Mouse (Mus musculus): Measurements from ENCODE around the gene Map4k5.

The Map4k5 gene

DNA sequence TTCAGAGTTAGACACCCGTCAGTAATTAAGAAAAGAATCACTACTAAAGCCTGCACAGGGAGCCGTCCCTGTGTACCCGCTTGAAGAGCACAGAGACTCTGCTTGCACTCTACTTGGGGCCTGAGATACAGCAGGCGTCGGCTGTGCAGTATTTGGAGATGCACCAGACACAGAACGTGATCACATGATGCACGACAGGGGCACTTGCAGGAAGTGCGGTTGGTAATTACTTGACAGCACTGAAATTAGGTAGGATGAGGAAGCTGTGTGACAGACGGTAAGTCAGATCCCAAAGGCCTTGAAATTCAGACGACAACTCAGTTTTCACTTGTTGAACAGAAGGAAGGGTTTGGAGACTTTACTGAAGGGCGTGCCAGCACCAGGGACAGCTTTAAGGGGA is 54.6 kb downstream of the Map4k5 start:
- no peak for DNase-seq

- DNase-seq: no peak
Observed at GRCm38 (mm10) chr12:69833982-69834604, 58.9 kb downstream of the Map4k5 start.

DNA sequence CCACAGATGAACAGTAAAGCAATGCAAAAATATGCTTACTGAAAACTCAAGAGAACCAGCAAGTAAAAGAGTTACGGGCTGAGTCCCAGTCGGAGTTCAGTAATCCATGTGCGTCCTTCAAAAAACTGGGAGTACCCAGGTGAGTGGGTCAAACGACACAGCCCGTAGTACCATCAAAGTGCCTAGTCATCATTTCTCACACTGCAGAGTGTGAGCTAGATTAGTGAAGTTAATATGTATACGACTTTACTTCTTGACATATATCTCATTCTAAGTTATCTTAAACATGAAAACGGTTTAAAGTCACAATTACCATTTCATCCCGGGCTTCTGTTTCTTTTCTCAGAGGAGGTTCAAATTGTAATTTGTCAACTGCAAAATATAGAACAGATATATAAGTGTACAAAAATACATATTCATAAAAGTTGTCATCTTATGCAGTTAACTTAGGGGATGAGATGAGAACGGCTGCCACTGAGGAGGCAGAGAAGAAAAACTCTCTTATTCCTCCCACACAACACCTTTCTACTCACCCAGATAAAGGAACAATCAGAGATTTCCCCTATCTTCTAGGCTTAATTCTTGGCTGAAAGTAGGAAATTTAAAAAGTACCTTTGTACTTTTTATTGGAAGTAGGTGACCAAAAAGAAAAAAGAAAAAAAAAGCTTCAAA is 61.6 kb downstream of the Map4k5 start:
- no peak for DNase-seq

- DNase-seq: no peak
Observed at GRCm38 (mm10) chr12:69828214-69828613, 64.8 kb downstream of the Map4k5 start.

GRCm38 (mm10) chr12:69824881-69825597 is 68.0 kb downstream of the Map4k5 start:
- no peak for DNase-seq

GRCm38 (mm10) chr12:69814272-69814671 is 78.7 kb downstream of the Map4k5 start:
- peak in 1 of 2 experiments; percentile 19 for DNase-seq

GRCm38 (mm10) chr12:69813596-69813995 is 79.4 kb downstream of the Map4k5 start:
- DNase-seq: no peak

- no peak for DNase-seq
Observed at GRCm38 (mm10) chr12:69812986-69813385, 80.0 kb downstream of the Map4k5 start.

- no peak for DNase-seq
Observed at GRCm38 (mm10) chr12:69811976-69812375, 81.0 kb downstream of the Map4k5 start.

DNA sequence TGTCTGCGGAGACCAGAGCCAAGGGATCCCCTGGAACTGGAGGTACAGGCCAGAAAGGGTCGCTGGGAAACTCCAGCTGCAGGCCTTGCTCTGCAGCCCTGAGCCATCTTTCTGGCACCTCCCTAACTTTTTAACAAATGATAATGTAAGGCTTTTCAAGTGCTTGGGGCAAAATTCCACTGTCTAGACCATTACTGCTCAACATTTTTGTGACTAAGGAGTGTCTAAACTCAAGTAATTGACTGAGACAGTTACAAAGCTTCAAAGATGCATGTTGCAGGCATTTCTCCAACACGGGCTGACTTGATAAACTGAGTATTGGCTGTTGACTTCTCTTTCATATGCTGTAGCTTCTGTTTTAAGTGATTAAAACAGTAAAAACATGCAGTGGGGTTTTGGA is 83.6 kb downstream of the Map4k5 start:
- DNase-seq: no peak

DNA sequence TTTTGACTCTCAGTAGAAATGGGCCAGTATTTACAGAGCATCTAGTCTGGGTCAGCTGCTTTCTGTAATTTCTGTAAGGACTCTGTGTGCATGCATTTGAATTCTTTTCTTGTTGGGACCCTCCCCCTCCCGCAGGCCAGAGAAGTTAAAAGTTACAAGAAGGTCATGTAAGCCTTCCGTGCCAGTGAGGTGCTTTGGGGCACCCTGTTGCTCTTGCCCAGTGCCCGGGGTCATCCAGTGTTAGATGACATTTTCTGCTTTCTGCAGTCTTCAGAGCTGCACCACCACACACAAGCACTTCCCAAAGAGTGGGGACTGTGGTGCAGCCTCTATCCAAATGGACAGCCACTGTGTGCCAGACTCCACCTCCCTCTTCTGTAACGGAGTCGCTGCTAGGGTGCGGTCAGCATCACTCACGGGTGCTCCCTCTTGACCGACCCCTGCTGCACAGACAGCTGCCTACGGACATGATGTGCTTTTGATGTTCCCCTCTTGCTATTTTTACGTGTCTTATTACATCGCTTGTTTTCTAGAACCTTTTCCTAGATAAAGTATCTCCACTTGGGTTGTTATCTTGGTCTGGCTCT is 85.5 kb downstream of the Map4k5 start:
- no peak for DNase-seq

GRCm38 (mm10) chr12:69805148-69805547 is 87.9 kb downstream of the Map4k5 start:
- DNase-seq: no peak

DNA sequence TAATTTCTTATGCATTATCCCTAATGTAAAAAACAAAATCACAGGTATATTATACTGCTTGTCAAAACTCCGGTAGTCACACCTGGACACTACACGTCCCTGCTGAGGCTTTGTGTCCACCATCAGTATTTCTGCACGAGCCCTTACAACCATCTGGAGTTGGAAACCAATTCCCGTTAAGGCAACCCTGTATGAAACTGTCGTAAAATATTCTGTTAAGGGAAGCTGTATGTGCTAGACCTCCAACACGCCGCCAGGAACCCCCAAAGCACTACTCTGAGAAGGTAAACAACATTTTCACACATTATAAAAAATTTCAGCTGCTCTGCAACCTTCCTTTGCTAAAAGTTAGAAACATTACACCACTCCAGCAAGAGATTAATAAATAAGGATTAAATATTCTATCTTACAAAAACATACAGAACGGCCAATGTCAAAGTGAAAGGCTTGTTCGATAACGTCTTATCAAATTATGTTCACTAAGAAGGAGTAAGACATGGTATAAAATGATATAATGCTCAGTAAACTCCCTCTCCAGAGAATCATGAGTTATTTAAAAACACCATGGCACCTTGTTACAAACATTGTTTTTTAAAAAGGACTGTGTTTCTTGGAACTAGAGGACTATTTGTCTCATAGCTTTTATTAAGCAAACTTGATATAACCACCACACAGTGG is 88.5 kb downstream of the Map4k5 start:
- no peak for DNase-seq

DNA sequence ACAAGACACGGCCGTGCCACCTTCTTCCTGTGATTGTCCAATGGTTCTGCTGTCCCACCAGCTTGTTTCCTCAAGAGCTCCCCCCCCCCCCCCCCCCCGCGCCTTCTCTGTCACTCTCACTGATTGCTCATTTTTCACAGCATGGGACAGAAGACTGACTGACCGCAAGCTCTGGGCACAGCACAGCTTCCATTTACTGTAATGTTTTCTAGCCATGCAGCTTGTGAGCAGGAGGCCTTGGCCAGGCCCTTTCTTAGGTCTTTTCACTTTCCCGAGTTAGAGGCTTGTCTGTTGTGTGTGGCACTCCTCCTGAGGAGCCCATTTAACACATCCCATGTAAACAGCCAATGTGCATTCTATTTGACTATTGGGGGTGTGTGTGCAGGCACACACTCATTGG is 89.8 kb downstream of the Map4k5 start:
- DNase-seq: no peak

- no peak for DNase-seq
Observed at GRCm38 (mm10) chr12:69800586-69800985, 92.4 kb downstream of the Map4k5 start.

DNA sequence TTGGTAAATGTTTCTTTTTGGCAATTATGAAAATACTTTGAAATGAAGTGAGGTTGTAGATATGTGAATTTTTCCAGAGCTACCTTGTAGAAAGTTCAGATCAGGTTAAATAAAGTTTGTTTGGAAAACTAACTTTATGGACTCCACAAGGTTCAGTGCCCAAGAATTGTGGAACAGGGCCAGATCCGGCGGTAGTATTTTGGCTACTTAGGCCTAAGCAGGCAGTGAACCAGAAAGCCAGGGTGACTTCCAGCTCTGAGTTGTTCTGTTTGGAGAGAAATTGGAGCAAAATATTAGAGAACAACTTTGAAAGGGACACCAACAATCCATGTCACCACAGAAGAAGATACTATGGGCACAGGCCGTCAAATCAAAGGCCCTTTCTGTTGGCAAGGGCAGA is 96.7 kb downstream of the Map4k5 start:
- DNase-seq: peak; percentile 49 to 64

DNA sequence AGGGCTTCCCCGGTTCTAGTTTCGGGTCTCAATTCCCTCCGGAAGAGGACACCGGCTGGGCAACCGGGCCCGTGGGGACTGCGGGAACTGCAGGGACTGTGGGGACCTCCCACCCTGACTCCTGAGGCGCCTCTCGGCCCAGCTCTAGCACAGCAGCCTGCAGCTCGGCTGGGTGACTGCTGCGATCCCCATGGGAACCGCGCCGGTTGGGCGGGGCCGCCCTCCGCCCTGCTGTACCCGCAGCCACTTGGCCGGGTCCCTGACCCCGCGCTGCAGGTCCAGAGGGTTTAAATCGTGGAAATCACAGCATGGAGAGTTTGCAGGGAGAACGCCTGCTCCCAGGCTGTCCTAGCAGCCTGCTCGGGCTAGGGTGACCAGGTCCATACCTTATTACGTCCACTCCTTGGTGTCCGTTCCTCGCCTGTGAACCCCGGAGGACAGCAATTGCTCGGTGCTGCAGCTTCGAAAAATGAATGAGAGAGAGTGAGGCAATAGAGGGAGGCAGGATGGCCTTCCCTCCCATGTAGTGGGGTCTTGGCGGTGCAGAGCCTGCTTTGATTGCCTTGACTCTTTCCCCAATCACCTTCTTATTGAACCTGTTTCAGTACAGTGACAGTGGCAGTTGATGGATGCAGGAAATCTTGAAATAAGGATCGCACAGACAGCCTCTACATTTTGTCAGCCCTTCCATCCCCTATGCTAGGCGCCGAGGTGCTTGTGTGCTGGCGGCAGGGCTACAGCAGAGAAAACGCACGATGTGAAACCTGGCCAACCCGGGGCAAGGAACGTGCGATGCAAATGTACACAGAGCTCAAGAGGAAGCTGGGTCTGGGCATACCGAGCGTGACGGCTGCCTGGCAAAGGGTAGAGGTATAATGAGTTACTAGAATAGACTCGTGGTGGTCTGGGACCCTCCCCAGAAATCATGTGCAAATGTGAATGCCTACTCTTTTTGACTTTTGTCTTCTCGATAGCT is 102.2 kb downstream of the Map4k5 start, which contains the start of gene Cdkl1:
Cdkl1 (minus strand) TSS at position 738 of the 976 bp plus-strand sequence.
- peak; percentile 80 to 89 for DNase-seq

GRCm38 (mm10) chr12:69789766-69790529 is 103.1 kb downstream of the Map4k5 start:
- no peak for DNase-seq

DNA sequence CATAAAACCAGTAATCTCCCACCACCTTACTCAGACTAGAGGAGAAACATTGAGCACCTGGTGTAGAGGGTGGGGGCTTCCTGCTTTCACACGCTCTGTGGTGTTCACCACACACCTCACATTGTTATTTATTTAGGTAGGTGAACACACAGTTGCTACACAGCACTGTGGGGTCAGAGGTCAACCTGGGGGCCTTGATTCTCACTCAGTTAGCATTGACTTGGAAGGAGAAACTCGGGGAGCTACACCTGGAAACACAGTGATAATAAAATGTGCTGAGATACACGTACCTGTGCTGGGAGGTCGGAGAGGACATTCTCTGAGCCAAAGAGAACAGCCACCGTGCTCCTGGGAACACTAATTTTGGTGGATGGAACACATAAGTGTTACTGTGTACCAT is 104.6 kb downstream of the Map4k5 start:
- no peak for DNase-seq

DNA sequence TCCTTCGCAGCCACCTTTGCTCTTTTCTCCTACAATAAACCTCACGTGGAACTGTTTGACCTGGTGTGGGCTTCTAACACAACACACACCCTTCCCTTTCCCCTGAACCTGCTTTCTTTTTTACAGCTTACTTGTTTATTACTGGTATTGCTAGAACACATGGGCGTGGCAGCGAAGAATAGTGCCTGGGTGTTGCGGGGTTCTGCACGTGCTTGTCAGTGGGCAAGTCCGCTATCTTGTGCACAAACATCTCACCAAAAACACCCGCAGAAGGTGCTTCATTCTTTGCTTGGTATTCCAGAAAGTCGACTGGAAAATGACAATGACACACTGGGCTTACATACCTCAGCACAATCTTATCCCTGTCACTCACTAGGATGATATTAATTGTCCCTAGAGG is 107.5 kb downstream of the Map4k5 start:
- no peak for DNase-seq
